Mouse (Mus musculus) kidney, embryonic 16.5 days (tissue): ENCODE data around the gene Osbpl3. TPM values are rescaled to one million over a fixed set of nuclear protein-coding genes. Genes with fewer than 3 reads are reported as not detected.

Source experiments
- ATAC-seq: fragments of 200-750 bp; cut with Nextera tagmentation; 2 replicates; pipeline ENCODE4 v1.8.0; 2017; ENCODE audit warnings: moderate TSS enrichment; ENCODE audit not compliant: low FRiP score, low TSS enrichment
- H3K27ac ChIP-seq: fragments of 300-500 bp; sonication (generic); 2 replicates; pipeline ENCODE4 v1.5.1; 2014; ENCODE audit warnings: low read length
- H3K27me3 ChIP-seq: fragments of 300-500 bp; sonication (generic); 2 replicates; pipeline ENCODE4 v1.6.1; 2014; ENCODE audit warnings: low read length, control low read depth, mixed read lengths; ENCODE audit not compliant: insufficient read depth
- H3K36me3 ChIP-seq: fragments of 300-500 bp; sonication (generic); 2 replicates; pipeline ENCODE4 v1.6.1; 2014; ENCODE audit warnings: low read length, control low read depth, mixed read lengths; ENCODE audit not compliant: insufficient read depth
- H3K4me1 ChIP-seq: fragments of 300-500 bp; sonication (generic); 2 replicates; pipeline ENCODE4 v1.6.1; 2014; ENCODE audit warnings: low read length, control low read depth, mixed read lengths; ENCODE audit not compliant: insufficient read depth
- H3K4me2 ChIP-seq: fragments of 300-500 bp; sonication (generic); replicated peaks from 2 replicates; pipeline ENCODE4 v1.6.1; 2014; ENCODE audit warnings: low read depth, low read length
- H3K4me3 ChIP-seq: fragments of 300-500 bp; sonication (generic); 2 replicates; pipeline ENCODE4 v1.5.1; 2014; ENCODE audit warnings: mild to moderate bottlenecking, low read length
- H3K9ac ChIP-seq: fragments of 300-500 bp; sonication (generic); replicated peaks from 2 replicates; pipeline ENCODE4 v1.6.1; 2014; ENCODE audit warnings: low read length
- H3K9me3 ChIP-seq: fragments of 300-500 bp; sonication (generic); 2 replicates; pipeline ENCODE4 v1.6.1; 2016; ENCODE audit warnings: low read length, control low read depth
- WGBS: fragments of 180-500 bp; shearing (Covaris S2); extraction: QIAGEN DNeasy Blood & Tissue Kit; methylation state at CpG from one replicate; pipeline ENCODE4 v1.1.7; 2014; 5-methylcytosine and 5-hydroxymethylcytosine counted together
- polyA plus RNA-seq: library from polyadenylated mRNA; unstranded; fragments of >200 nt; fragmentation: Nextera tagmentation; extraction: Ambion mirVana; gene quantifications from 2 replicates; pipeline ENCODE4 v1.2.1, GENCODE M21; 2015

The Osbpl3 gene
- polyA plus RNA-seq, 1 experiment from 2014 or later: 18.2 TPM

- Histone ChIP-seq H3K27me3 (no peaks in the 10 kb centered on the region), H3K4me2 (no peak overlapping the region), H3K36me3 (no peaks in the 10 kb centered on the region), H3K4me3 (no peak overlapping the region), H3K9me3 (no peaks in the 10 kb centered on the region), H3K27ac (no peak overlapping the region), H3K9ac (no peak overlapping the region), H3K4me1 (peaks cover 5% of the 10 kb centered on the region; the same call in 1 of the 2 replicates)
- WGBS: 82% methylated on average over 10 of the region's 10 CpGs
- no peak for ATAC-seq
Measured at GRCm38 (mm10) chr6:50295136-50295535, 160.9 kb downstream of the Osbpl3 start.

- H3K36me3 ChIP-seq: no peaks in the 10 kb centered on the region
- WGBS: 21% methylated on average over 1 of the region's 1 CpGs
- no peak overlapping the region for H3K27ac ChIP-seq
- peak; percentile 63; the same call in 1 of the 2 replicates for ATAC-seq
- no peak overlapping the region for H3K4me3 ChIP-seq
- no peak overlapping the region for H3K4me2 ChIP-seq
- H3K9ac ChIP-seq: no peak overlapping the region
- no peaks in the 10 kb centered on the region for H3K9me3 ChIP-seq
- peaks cover 5% of the 10 kb centered on the region; the same call in 1 of the 2 replicates for H3K4me1 ChIP-seq
- H3K27me3 ChIP-seq: no peaks in the 10 kb centered on the region
Measured at GRCm38 (mm10) chr6:50294128-50294527, 161.9 kb downstream of the Osbpl3 start.

- ATAC-seq: no peak
- WGBS: 85% methylated on average over 4 of the region's 4 CpGs
Measured at GRCm38 (mm10) chr6:50291650-50292049, 164.4 kb downstream of the Osbpl3 start.

GRCm38 (mm10) chr6:50286881-50287280, 169.1 kb downstream of the Osbpl3 start:
- H3K9me3 ChIP-seq: no peaks in the 10 kb centered on the region
- H3K4me1 ChIP-seq: no peaks in the 10 kb centered on the region
- H3K36me3 ChIP-seq: no peaks in the 10 kb centered on the region
- 94% methylated on average over 3 of the region's 3 CpGs for WGBS
- ATAC-seq: no peak
- no peak overlapping the region for H3K4me3 ChIP-seq
- H3K27ac ChIP-seq: no peak overlapping the region
- no peak overlapping the region for H3K4me2 ChIP-seq
- H3K9ac ChIP-seq: no peak overlapping the region
- H3K27me3 ChIP-seq: no peaks in the 10 kb centered on the region

More at GRCm38 (mm10) chr6:50291650-50292049, 164.4 kb downstream of the Osbpl3 start:
- H3K36me3 ChIP-seq: no peaks in the 10 kb centered on the region
- no peaks in the 10 kb centered on the region for H3K9me3 ChIP-seq
- H3K4me1 ChIP-seq: peaks cover 5% of the 10 kb centered on the region; the same call in 1 of the 2 replicates
- H3K27ac ChIP-seq: no peak overlapping the region
- H3K4me3 ChIP-seq: no peak overlapping the region
- no peak overlapping the region for H3K9ac ChIP-seq
- H3K27me3 ChIP-seq: no peaks in the 10 kb centered on the region
- H3K4me2 ChIP-seq: no peak overlapping the region

GRCm38 (mm10) chr6:50279642-50280041, 176.4 kb downstream of the Osbpl3 start:
- Histone ChIP-seq H3K4me3 (no peak overlapping the region), H3K36me3 (no peaks in the 10 kb centered on the region), H3K9me3 (no peaks in the 10 kb centered on the region), H3K9ac (no peak overlapping the region), H3K4me2 (no peak overlapping the region), H3K27me3 (no peaks in the 10 kb centered on the region), H3K27ac (no peak overlapping the region), H3K4me1 (no peaks in the 10 kb centered on the region)
- ATAC-seq: no peak
- WGBS: 91% methylated on average over 7 of the region's 7 CpGs

- no peak overlapping the region for H3K27ac ChIP-seq
- no peak overlapping the region for H3K9ac ChIP-seq
- H3K4me3 ChIP-seq: no peak overlapping the region
- H3K4me2 ChIP-seq: no peak overlapping the region
- no peaks in the 10 kb centered on the region for H3K27me3 ChIP-seq
- ATAC-seq: no peak
- no peaks in the 10 kb centered on the region for H3K9me3 ChIP-seq
- no peaks in the 10 kb centered on the region for H3K4me1 ChIP-seq
- WGBS: 75% methylated on average over 4 of the region's 4 CpGs
- H3K36me3 ChIP-seq: no peaks in the 10 kb centered on the region
Measured at GRCm38 (mm10) chr6:50273947-50274346, 182.1 kb downstream of the Osbpl3 start.

- Histone ChIP-seq H3K27ac (no peak overlapping the region), H3K36me3 (no peaks in the 10 kb centered on the region), H3K9ac (no peak overlapping the region), H3K4me1 (no peaks in the 10 kb centered on the region), H3K4me3 (no peak overlapping the region), H3K9me3 (no peaks in the 10 kb centered on the region), H3K27me3 (no peaks in the 10 kb centered on the region), H3K4me2 (no peak overlapping the region)
- WGBS: 86% methylated on average over 1 of the region's 1 CpGs
- ATAC-seq: no peak
Measured at GRCm38 (mm10) chr6:50273416-50273815, 182.6 kb downstream of the Osbpl3 start.

- H3K9ac ChIP-seq: no peak within 1 kb of the TSS
- no peak within 1 kb of the TSS for H3K27ac ChIP-seq
- no peaks in the 10 kb centered on the region for H3K9me3 ChIP-seq
- no peak within 1 kb of the TSS for H3K4me2 ChIP-seq
- WGBS: 59% methylated on average over 6 of the region's 6 CpGs
- H3K36me3 ChIP-seq: no peaks in the 10 kb centered on the region
- H3K4me3 ChIP-seq: no peak within 1 kb of the TSS
- no peaks in the 10 kb centered on the region for H3K27me3 ChIP-seq
- peaks cover 14% of the 10 kb centered on the region for H3K4me1 ChIP-seq
- ATAC-seq: no peak
Measured at GRCm38 (mm10) chr6:50263670-50264069, 192.3 kb downstream of the Osbpl3 start, which contains the start of gene Gsdme. Gsdme (minus strand) TSS chr6:50263862.

GRCm38 (mm10) chr6:50262310-50262709, 193.7 kb downstream of the Osbpl3 start:
- peaks cover 14% of the 10 kb centered on the region for H3K4me1 ChIP-seq
- ATAC-seq: 0 out of 2 replicates have a peak, but pooled peaks have one; percentile 46
- 25% methylated on average over 7 of the region's 7 CpGs for WGBS
- no peaks in the 10 kb centered on the region for H3K27me3 ChIP-seq
- peak overlapping the region; percentile 64 for H3K9ac ChIP-seq
- peak overlapping the region; percentile 77 for H3K4me2 ChIP-seq
- peak overlapping the region; percentile 59 for H3K4me3 ChIP-seq
- no peaks in the 10 kb centered on the region for H3K36me3 ChIP-seq
- H3K9me3 ChIP-seq: no peaks in the 10 kb centered on the region
- H3K27ac ChIP-seq: no peak overlapping the region

GRCm38 (mm10) chr6:50261922-50262261, 194.1 kb downstream of the Osbpl3 start:
- no peak; the same call in 1 of the 2 replicates for ATAC-seq

More at GRCm38 (mm10) chr6:50261922-50262261, 194.1 kb downstream of the Osbpl3 start:
- Histone ChIP-seq H3K36me3 (no peaks in the 10 kb centered on the region), H3K27ac (0 out of 2 replicates have a peak overlapping the region, but pooled peaks have one; percentile 12), H3K27me3 (no peaks in the 10 kb centered on the region), H3K4me1 (peaks cover 14% of the 10 kb centered on the region), H3K4me2 (peak overlapping the region; percentile 77), H3K9ac (peak overlapping the region; percentile 64), H3K9me3 (no peaks in the 10 kb centered on the region), H3K4me3 (peak overlapping the region; percentile 59)
- 0% methylated on average over 6 of the region's 6 CpGs for WGBS
